Mouse (Mus musculus) MEL (cell line): ENCODE results near the gene Pde11a. TPM values are rescaled to one million over a fixed set of nuclear protein-coding genes. Genes with fewer than 3 reads are reported as not detected.

Source experiments
- DNase-seq: peaks from one replicate; pipeline ENCODE4 v3.0.0; 2011; ENCODE audit warnings: low read depth, low spot score
- H3K27ac ChIP-seq: 2 replicates; pipeline ENCODE4 v1.5.1; 2012; ENCODE audit warnings: low read depth, mild to moderate bottlenecking, control low read depth, low read length, moderate library complexity; ENCODE audit not compliant: control insufficient read depth
- H3K27me3 ChIP-seq, 2 experiments: fragments of 150-350 bp in 1 of 2; sonication (generic) in 1 of 2; 2 replicates each; pipeline ENCODE4 v1.6.1; 2012; ENCODE audit warnings: low read length in 2 of 2, mild to moderate bottlenecking in 2 of 2, improper control_type of control experiment in 1 of 2, moderate library complexity in 1 of 2; ENCODE audit not compliant: insufficient read depth in 2 of 2, control insufficient read depth in 1 of 2
- H3K36me3 ChIP-seq, 2 experiments: 2 replicates each; pipeline ENCODE4 v1.6.1; 2012 to 2014; ENCODE audit warnings: low read length in 2 of 2, improper control_type of control experiment in 1 of 2, inconsistent platforms in 1 of 2, mild to moderate bottlenecking in 1 of 2; ENCODE audit not compliant: insufficient read depth in 2 of 2, control insufficient read depth in 1 of 2
- H3K4me1 ChIP-seq, 2 experiments: fragments of 150-350 bp in 1 of 2; sonication (generic) in 1 of 2; 2 replicates each; pipeline ENCODE4 v1.6.1; 2012; ENCODE audit warnings: low read length in 2 of 2, improper control_type of control experiment in 1 of 2, mild to moderate bottlenecking in 1 of 2; ENCODE audit not compliant: insufficient read depth in 2 of 2, control insufficient read depth in 1 of 2
- H3K4me3 ChIP-seq, 2 experiments: fragments of 150-350 bp in 1 of 2; sonication (generic) in 1 of 2; 2 replicates each; pipeline ENCODE4 v1.5.1; 2012; ENCODE audit warnings: low read depth in 2 of 2, low read length in 2 of 2, mild to moderate bottlenecking in 2 of 2, moderate library complexity in 2 of 2, control low read depth in 1 of 2, improper control_type of control experiment in 1 of 2; ENCODE audit not compliant: control insufficient read depth in 1 of 2, insufficient read depth in 1 of 2
- H3K79me2 ChIP-seq: 2 replicates; pipeline ENCODE4 v1.6.1; 2012; ENCODE audit warnings: mild to moderate bottlenecking, low read length, moderate library complexity; ENCODE audit not compliant: control insufficient read depth, poor library complexity, insufficient read depth
- H3K9ac ChIP-seq: 2 replicates; pipeline ENCODE4 v1.6.1; 2012; ENCODE audit warnings: low read depth, mild to moderate bottlenecking, control low read depth, low read length, moderate library complexity; ENCODE audit not compliant: control insufficient read depth, poor library complexity, severe bottlenecking
- H3K9me3 ChIP-seq: fragments of 150-350 bp; sonication (generic); replicated peaks from 2 replicates; pipeline ENCODE4 v1.6.1; 2012; ENCODE audit warnings: mild to moderate bottlenecking, low read length, improper control_type of control experiment, moderate library complexity; ENCODE audit not compliant: insufficient read depth
- BHLHE40 ChIP-seq: IDR thresholded peaks from 2 replicates; pipeline ENCODE4 v1.6.1; 2012; ENCODE audit warnings: low read depth, mild to moderate bottlenecking, inconsistent platforms, low read length, improper control_type of control experiment, borderline replicate concordance
- CHD1 ChIP-seq: IDR thresholded peaks from 2 replicates; pipeline ENCODE4 v1.6.1; 2012; ENCODE audit warnings: low read depth, mild to moderate bottlenecking, inconsistent platforms, low read length, improper control_type of control experiment
- CHD2 ChIP-seq: IDR thresholded peaks from 2 replicates; pipeline ENCODE4 v1.6.1; 2011; ENCODE audit warnings: low read length, improper control_type of control experiment
- CTCF ChIP-seq, 3 experiments: IDR thresholded peaks in 2 of 3; conservative IDR thresholded peaks in 1 of 3; 2 replicates each; pipeline ENCODE4 v1.5.1; 2011 to 2012; ENCODE audit warnings: low read length in 3 of 3, low read depth in 2 of 3, mild to moderate bottlenecking in 2 of 3, improper control_type of control experiment in 1 of 3, inconsistent platforms in 1 of 3, mixed read lengths in 1 of 3, moderate library complexity in 1 of 3; ENCODE audit not compliant: control insufficient read depth in 1 of 3, insufficient read depth in 1 of 3, poor library complexity in 1 of 3, severe bottlenecking in 1 of 3
- ELF1 ChIP-seq: IDR thresholded peaks from 2 replicates; pipeline ENCODE4 v1.6.1; 2014; ENCODE audit warnings: low read depth, mild to moderate bottlenecking, inconsistent platforms, low read length, improper control_type of control experiment, moderate library complexity
- HCFC1 ChIP-seq: IDR thresholded peaks from 2 replicates; pipeline ENCODE4 v1.6.1; 2012; ENCODE audit warnings: low read depth, mild to moderate bottlenecking, inconsistent platforms, low read length, improper control_type of control experiment, moderate library complexity
- JUND ChIP-seq: IDR thresholded peaks from 2 replicates; pipeline ENCODE4 v1.6.1; 2011; ENCODE audit warnings: low read depth, mild to moderate bottlenecking, improper control_type of control experiment, low read length
- KAT2A ChIP-seq: conservative IDR thresholded peaks from 2 replicates; pipeline ENCODE4 v1.6.1; 2012; ENCODE audit warnings: low read depth, low read length, improper control_type of control experiment, inconsistent platforms
- MAFK ChIP-seq: IDR thresholded peaks from 2 replicates; pipeline ENCODE4 v1.6.1; 2011; ENCODE audit warnings: low read depth, mild to moderate bottlenecking, low read length, improper control_type of control experiment, borderline replicate concordance
- MAZ ChIP-seq: IDR thresholded peaks from 2 replicates; pipeline ENCODE4 v1.6.1; 2012; ENCODE audit warnings: low read depth, mild to moderate bottlenecking, inconsistent platforms, low read length, improper control_type of control experiment
- MEF2A ChIP-seq: IDR thresholded peaks from 2 replicates; pipeline ENCODE4 v1.6.1; 2014; ENCODE audit warnings: low read depth, mild to moderate bottlenecking, inconsistent platforms, low read length, improper control_type of control experiment; ENCODE audit not compliant: poor library complexity, insufficient replicate concordance, severe bottlenecking; ENCODE audit errors: extremely low read depth
- MXI1 ChIP-seq: IDR thresholded peaks from 2 replicates; pipeline ENCODE4 v1.6.1; 2011; ENCODE audit warnings: mild to moderate bottlenecking, low read depth, low read length, improper control_type of control experiment
- MYB ChIP-seq: IDR thresholded peaks from 2 replicates; pipeline ENCODE4 v1.6.1; 2011; ENCODE audit warnings: mild to moderate bottlenecking, low read depth, low read length, improper control_type of control experiment
- NELFE ChIP-seq: IDR thresholded peaks from 2 replicates; pipeline ENCODE4 v1.6.1; 2011; ENCODE audit warnings: low read depth, low read length, improper control_type of control experiment
- NRF1 ChIP-seq: IDR thresholded peaks from 2 replicates; pipeline ENCODE4 v1.6.1; 2014; ENCODE audit warnings: low read depth, mild to moderate bottlenecking, inconsistent platforms, low read length, improper control_type of control experiment, moderate library complexity; ENCODE audit not compliant: poor library complexity, insufficient read depth, severe bottlenecking
- POLR2A ChIP-seq, 2 experiments: IDR thresholded peaks; 2 replicates each; pipeline ENCODE4 v1.6.1; 2011 to 2012; ENCODE audit warnings: low read length in 2 of 2, mild to moderate bottlenecking in 2 of 2, control low read depth in 1 of 2, improper control_type of control experiment in 1 of 2, low read depth in 1 of 2, moderate library complexity in 1 of 2; ENCODE audit not compliant: control insufficient read depth in 1 of 2, insufficient read depth in 1 of 2, poor library complexity in 1 of 2
- POLR2AphosphoS2 ChIP-seq: IDR thresholded peaks from 2 replicates; pipeline ENCODE4 v1.6.1; 2011; ENCODE audit warnings: low read length, improper control_type of control experiment
- POLR2AphosphoS5 ChIP-seq: IDR thresholded peaks from 2 replicates; pipeline ENCODE4 v1.6.1; 2012; ENCODE audit warnings: low read depth, borderline replicate concordance, mild to moderate bottlenecking, inconsistent platforms, low read length, moderate library complexity, mixed read lengths
- RAD21 ChIP-seq: IDR thresholded peaks from 2 replicates; pipeline ENCODE4 v1.6.1; 2011; ENCODE audit warnings: mild to moderate bottlenecking, low read depth, low read length, improper control_type of control experiment
- RCOR1 ChIP-seq: IDR thresholded peaks from 2 replicates; pipeline ENCODE4 v1.6.1; 2012; ENCODE audit warnings: low read depth, mild to moderate bottlenecking, inconsistent platforms, low read length, improper control_type of control experiment
- SIN3A ChIP-seq: IDR thresholded peaks from 2 replicates; pipeline ENCODE4 v1.6.1; 2012; ENCODE audit warnings: low read length, improper control_type of control experiment, inconsistent platforms
- TAL1 ChIP-seq: IDR thresholded peaks from 2 replicates; pipeline ENCODE4 v1.6.1; 2012; ENCODE audit warnings: mild to moderate bottlenecking, inconsistent platforms, low read length, moderate library complexity, mixed read lengths
- TBP ChIP-seq: IDR thresholded peaks from 2 replicates; pipeline ENCODE4 v1.8.0; 2011; ENCODE audit warnings: low read depth, low read length, improper control_type of control experiment
- TCF12 ChIP-seq: IDR thresholded peaks from 2 replicates; pipeline ENCODE4 v1.6.1; 2014; ENCODE audit warnings: low read depth, mild to moderate bottlenecking, inconsistent platforms, low read length, improper control_type of control experiment, moderate library complexity
- UBTF ChIP-seq: IDR thresholded peaks from 2 replicates; pipeline ENCODE4 v1.6.1; 2012; ENCODE audit warnings: low read depth, mild to moderate bottlenecking, inconsistent platforms, low read length, improper control_type of control experiment, moderate library complexity, borderline replicate concordance; ENCODE audit not compliant: insufficient read depth
- USF1 ChIP-seq: IDR thresholded peaks from 2 replicates; pipeline ENCODE4 v1.6.1; 2014; ENCODE audit warnings: low read depth, mild to moderate bottlenecking, inconsistent platforms, low read length, improper control_type of control experiment, moderate library complexity
- USF2 ChIP-seq, 2 experiments: IDR thresholded peaks; 2 replicates each; pipeline ENCODE4 v1.6.1; 2011 to 2012; ENCODE audit warnings: improper control_type of control experiment in 2 of 2, low read length in 2 of 2, borderline replicate concordance in 1 of 2, inconsistent platforms in 1 of 2, low read depth in 1 of 2, mild to moderate bottlenecking in 1 of 2; ENCODE audit not compliant: insufficient read depth in 1 of 2
- ZKSCAN1 ChIP-seq: IDR thresholded peaks from 2 replicates; pipeline ENCODE4 v1.6.1; 2012; ENCODE audit warnings: low read depth, mild to moderate bottlenecking, inconsistent platforms, low read length, improper control_type of control experiment, moderate library complexity
- ZNF384 ChIP-seq: IDR thresholded peaks from 2 replicates; pipeline ENCODE4 v1.6.1; 2012; ENCODE audit warnings: low read depth, mild to moderate bottlenecking, inconsistent platforms, low read length, improper control_type of control experiment
- polyA plus RNA-seq, 2 experiments: library from polyadenylated mRNA; stranded (reverse) in 1 of 2; unstranded in 1 of 2; fragments of >175 nt in 1 of 2; fragments of >200 nt in 1 of 2; gene quantifications; 2 replicates each; pipeline versions ENCODE4 v1.2.1 to v1.2.4; 2012; ENCODE audit warnings: low replicate concordance in 2 of 2, low read depth in 1 of 2; ENCODE audit not compliant: insufficient read length in 2 of 2, insufficient read depth in 1 of 2, missing spikeins in 1 of 2
- total RNA-seq: library from RNA; depleted of rRNA; stranded (reverse); fragments of 300-350 nt; gene quantifications from 2 replicates; pipeline ENCODE4 v1.2.3, GENCODE M21; 2012

The Pde11a gene
- total and polyA plus RNA-seq, 3 experiments: not detected

DNA sequence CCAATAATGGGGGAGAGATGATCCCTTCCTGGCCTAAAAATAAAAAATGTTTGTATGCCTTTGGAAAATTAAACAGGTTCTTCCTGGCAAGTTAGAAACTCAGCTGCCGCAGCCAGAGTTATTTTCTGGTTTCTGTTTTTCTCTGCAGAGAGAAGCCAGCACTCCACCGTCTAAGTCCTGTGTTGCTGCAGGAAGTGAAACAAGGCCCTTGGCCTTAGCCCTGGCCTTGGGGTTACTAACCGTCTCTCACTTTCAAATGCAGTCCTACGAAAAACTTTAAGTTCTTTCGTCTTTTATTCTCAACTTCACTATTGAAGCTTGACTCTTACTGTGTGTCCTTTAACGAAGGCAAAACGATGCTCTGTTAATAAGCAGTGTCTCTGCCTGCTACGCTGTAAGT lies 289.0 kb downstream of the Pde11a start:
- H3K36me3 ChIP-seq: no peaks in the 10 kb centered on the region
- no peaks in the 10 kb centered on the region for H3K79me2 ChIP-seq
- TF ChIP-seq TAL1 (no peak), JUND (no peak), MEF2A (no peak), CTCF (IDR thresholded peaks at IDR 0.05 in 2 of 3, conservative IDR thresholded peaks at IDR 0.05 in 1 of 3; ENCODE audit: control insufficient read depth in 1 of 3, insufficient read depth in 1 of 3, low read depth in 2 of 3, low read length in 3 of 3, poor library complexity in 1 of 3, severe bottlenecking in 1 of 3) (no peak), USF2 (IDR thresholded peaks at IDR 0.05; ENCODE audit: borderline replicate concordance in 1 of 2, insufficient read depth in 1 of 2, low read depth in 1 of 2, low read length in 2 of 2) (no peak), SIN3A (no peak), POLR2A (IDR thresholded peaks at IDR 0.05; ENCODE audit: control insufficient read depth in 1 of 2, insufficient read depth in 1 of 2, low read depth in 1 of 2, low read length in 2 of 2, poor library complexity in 1 of 2) (no peak), NELFE (no peak), UBTF (no peak), KAT2A (no peak), RAD21 (no peak), CHD2 (no peak), MAFK (no peak), ELF1 (no peak), TCF12 (no peak), ZNF384 (no peak)
- H3K27me3 ChIP-seq: peaks cover 0 to 3% of the 10 kb centered on the region in 2 experiments; a peak in 2 of 4 replicates
- no peak overlapping the region for H3K4me3 ChIP-seq
- no peak for DNase-seq
- H3K9ac ChIP-seq: no peak overlapping the region
- H3K4me1 ChIP-seq: no peaks in the 10 kb centered on the region
- H3K9me3 ChIP-seq: no peaks in the 10 kb centered on the region
- no peak overlapping the region for H3K27ac ChIP-seq

DNA sequence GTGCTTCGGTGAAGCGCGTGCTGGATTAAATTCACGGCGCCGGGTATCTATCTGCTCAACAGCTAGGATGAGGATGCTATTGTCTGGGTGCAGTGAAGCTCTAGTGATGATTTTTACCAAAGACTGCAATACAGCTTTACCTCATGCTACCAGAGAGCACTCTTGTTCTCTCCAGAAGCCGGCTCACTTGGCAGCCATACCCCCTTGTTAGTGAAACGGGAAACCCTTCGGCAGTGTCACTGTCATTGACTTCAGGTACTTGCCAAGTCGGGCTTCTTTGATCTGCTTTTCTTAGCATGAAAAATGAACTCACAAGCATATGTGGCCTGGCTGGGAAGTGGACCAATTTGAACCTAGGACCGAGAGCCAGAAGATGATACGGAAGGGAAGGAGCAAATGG lies 290.8 kb downstream of the Pde11a start:
- H3K4me1 ChIP-seq: no peaks in the 10 kb centered on the region
- no peaks in the 10 kb centered on the region for H3K36me3 ChIP-seq
- H3K79me2 ChIP-seq: no peaks in the 10 kb centered on the region
- H3K9ac ChIP-seq: no peak overlapping the region
- peaks cover 0 to 4% of the 10 kb centered on the region in 2 experiments; a peak in 2 of 4 replicates for H3K27me3 ChIP-seq
- no peaks in the 10 kb centered on the region for H3K9me3 ChIP-seq
- H3K4me3 ChIP-seq: no peak overlapping the region
- H3K27ac ChIP-seq: no peak overlapping the region
- DNase-seq: no peak
- TF ChIP-seq ZKSCAN1 (no peak), BHLHE40 (no peak), UBTF (no peak), CHD1 (no peak), JUND (no peak), POLR2A (IDR thresholded peaks at IDR 0.05; ENCODE audit: control insufficient read depth in 1 of 2, insufficient read depth in 1 of 2, low read depth in 1 of 2, low read length in 2 of 2, poor library complexity in 1 of 2) (no peak), MAZ (no peak), POLR2AphosphoS5 (no peak), POLR2AphosphoS2 (no peak), RCOR1 (no peak), CHD2 (no peak), USF1 (no peak), NRF1 (no peak), MYB (no peak), MEF2A (no peak), HCFC1 (no peak), MXI1 (no peak), SIN3A (no peak), NELFE (no peak), TBP (no peak)
- TF ChIP-seq, all 39 proteins: peak for 0
